Mouse (Mus musculus) olfactory bulb, adult 2 months (tissue): ENCODE measurements around the gene Exosc10.
A peak's percentile ranks its signal among the peaks of the same experiment; 100 is the strongest.

Source experiments
- CTCF ChIP-seq: fragments of 200-500 bp; IDR thresholded peaks from 2 replicates; pipeline ENCODE4 v1.5.1; 2012; ENCODE audit warnings: low read depth, mild to moderate bottlenecking, low read length, moderate library complexity; ENCODE audit not compliant: insufficient read depth
- POLR2A ChIP-seq: fragments of 200-500 bp; IDR thresholded peaks from 2 replicates; pipeline ENCODE4 v1.6.1; 2012; ENCODE audit warnings: mild to moderate bottlenecking, low read depth, low read length, moderate library complexity; ENCODE audit not compliant: insufficient read depth

- TF ChIP-seq POLR2A (peak; percentile 62; the same call in 1 of the 2 replicates), CTCF (no peak)
Observed at GRCm38 (mm10) chr4:148558297-148559000, at the start of gene Exosc10.
